Mouse (Mus musculus): ENCODE measurements around the gene Dmac2.

GRCm38 (mm10) chr7:25658657-25659472 lies 39.7 kb downstream of the Dmac2 start, which contains the start of the genes Bckdha and Exosc5:
- TF ChIP-seq GATA1 (IDR thresholded peaks at IDR 0.05; ENCODE audit: borderline replicate concordance, low read length) (no peak), FLI1 (IDR thresholded peaks at IDR 0.05; ENCODE audit: low read length) (no peak)

All from megakaryocyte, embryonic 14.5 days (primary cell).